Mouse (Mus musculus): ENCODE results near the gene Lnpep. TPM values are rescaled to one million over a fixed set of nuclear protein-coding genes. Genes with fewer than 3 reads are reported as not detected.

The Lnpep gene
- polyA plus RNA-seq, 1 experiment from 2014 or later: 8.4 TPM

DNA sequence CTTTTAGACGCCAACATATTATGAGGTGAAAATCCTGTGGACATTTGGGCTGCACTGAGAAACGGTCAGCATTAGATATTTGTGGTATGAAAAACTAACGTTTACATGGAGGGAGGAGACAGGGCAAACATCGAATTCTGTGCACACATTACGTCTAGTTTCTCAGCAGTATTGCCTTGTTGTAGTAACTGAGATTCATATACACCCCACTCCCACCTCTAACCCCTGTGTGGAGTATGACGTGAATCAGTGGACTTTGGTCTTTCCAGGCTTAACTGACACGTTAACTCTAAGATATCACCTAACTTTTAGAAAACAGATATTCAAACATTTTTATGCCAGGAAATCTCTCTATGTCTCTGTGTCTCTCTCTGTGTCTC lies 133.2 kb downstream of the Lnpep start:
- H3K27me3 ChIP-seq (ENCODE audit: control insufficient read depth, insufficient read depth, low read depth, low read length): no peaks in the 10 kb centered on the region
- no peaks in the 10 kb centered on the region for H3K9me3 ChIP-seq (ENCODE audit: control insufficient read depth, low read length)
- H3K36me3 ChIP-seq (ENCODE audit: control insufficient read depth, insufficient read depth, low read length): no peaks in the 10 kb centered on the region
- no peak overlapping the region for H3K27ac ChIP-seq (ENCODE audit: low read length)
- no peak for ATAC-seq (ENCODE audit: low read depth)
- no peak overlapping the region for H3K4me3 ChIP-seq (ENCODE audit: low read length)
- H3K4me1 ChIP-seq (replicated peaks; ENCODE audit: control insufficient read depth, insufficient read depth, low read length): no peaks in the 10 kb centered on the region
- H3K9ac ChIP-seq (ENCODE audit: low read length): no peak overlapping the region
- H3K4me2 ChIP-seq (ENCODE audit: low read depth, low read length): no peak overlapping the region
- 36% methylated on average over 7 of the region's 7 CpGs for WGBS

DNA sequence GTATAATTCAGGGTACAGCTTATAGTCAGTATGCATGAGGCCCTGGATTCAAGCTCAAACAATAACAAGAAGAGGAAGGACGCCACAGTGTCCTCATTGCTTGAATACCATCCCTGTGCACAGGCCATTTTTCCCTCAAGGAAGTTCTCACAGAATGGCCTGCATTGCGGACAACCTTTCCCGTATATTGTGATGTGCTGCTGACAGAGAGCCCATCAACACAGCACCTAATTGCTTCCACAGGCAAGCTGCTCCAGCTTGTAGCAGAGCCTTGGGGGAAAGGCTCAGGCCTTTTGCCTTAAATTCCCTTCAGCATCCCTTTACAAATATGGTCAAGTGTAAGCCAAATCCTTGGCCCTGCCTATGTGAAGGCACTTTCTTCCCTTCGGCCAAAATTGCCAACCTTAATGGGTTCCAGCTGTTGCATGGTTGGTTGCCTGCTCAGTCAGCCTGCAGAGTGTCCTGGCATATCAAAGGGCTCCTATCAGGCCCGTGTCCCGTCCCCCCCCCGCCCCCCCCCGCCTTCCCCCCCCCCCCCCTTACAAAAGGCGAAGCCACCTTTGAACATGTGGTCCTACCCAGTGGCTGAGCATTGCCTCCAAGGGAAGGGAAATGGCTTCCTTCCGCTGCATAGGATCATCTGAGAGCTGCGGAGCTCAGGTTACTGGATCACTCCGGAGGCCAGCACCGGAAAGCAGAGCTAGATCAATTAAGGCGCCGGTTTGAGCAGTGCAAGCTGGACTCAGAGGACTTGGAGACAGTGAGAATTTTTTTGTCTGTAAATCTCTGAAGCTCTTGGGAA lies 133.8 kb downstream of the Lnpep start:
- peak; percentile 62; the same call in 1 of the 2 replicates for ATAC-seq (ENCODE audit: low read depth)
- H3K27ac ChIP-seq (ENCODE audit: low read length): no peak overlapping the region
- no peaks in the 10 kb centered on the region for H3K4me1 ChIP-seq (replicated peaks; ENCODE audit: control insufficient read depth, insufficient read depth, low read length)
- 33% methylated on average over 12 of the region's 15 CpGs for WGBS
- H3K4me2 ChIP-seq (ENCODE audit: low read depth, low read length): no peak overlapping the region
- no peaks in the 10 kb centered on the region for H3K36me3 ChIP-seq (ENCODE audit: control insufficient read depth, insufficient read depth, low read length)
- H3K4me3 ChIP-seq (ENCODE audit: low read length): no peak overlapping the region
- H3K9ac ChIP-seq (ENCODE audit: low read length): no peak overlapping the region
- H3K9me3 ChIP-seq (ENCODE audit: control insufficient read depth, low read length): no peaks in the 10 kb centered on the region
- no peaks in the 10 kb centered on the region for H3K27me3 ChIP-seq (ENCODE audit: control insufficient read depth, insufficient read depth, low read depth, low read length)

DNA sequence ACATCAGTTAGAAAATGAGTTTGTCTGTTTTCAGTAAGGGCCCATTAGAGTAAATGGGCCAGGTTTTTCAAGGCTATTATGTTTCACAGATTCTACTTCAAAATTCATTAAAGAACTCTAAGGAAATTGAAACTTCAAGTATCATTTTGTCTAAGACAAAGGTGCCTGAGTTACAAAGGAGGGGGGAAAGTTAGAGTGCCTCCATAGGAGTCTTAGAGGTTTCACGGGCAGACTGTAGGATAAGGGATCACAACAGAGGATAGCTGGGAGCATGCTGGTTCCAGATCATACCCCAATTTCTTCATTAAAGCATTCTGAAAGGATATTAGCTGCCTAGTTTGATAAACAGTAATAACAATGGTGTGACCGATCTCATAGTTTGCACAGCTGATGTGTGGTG lies 139.1 kb downstream of the Lnpep start:
- H3K27me3 ChIP-seq (ENCODE audit: control insufficient read depth, insufficient read depth, low read depth, low read length): no peaks in the 10 kb centered on the region
- H3K27ac ChIP-seq (ENCODE audit: low read length): no peak overlapping the region
- no peaks in the 10 kb centered on the region for H3K9me3 ChIP-seq (ENCODE audit: control insufficient read depth, low read length)
- H3K4me3 ChIP-seq (ENCODE audit: low read length): no peak overlapping the region
- WGBS: 56% methylated on average over 2 of the region's 2 CpGs
- ATAC-seq (ENCODE audit: low read depth): no peak
- no peak overlapping the region for H3K9ac ChIP-seq (ENCODE audit: low read length)
- H3K4me2 ChIP-seq (ENCODE audit: low read depth, low read length): no peak overlapping the region
- H3K4me1 ChIP-seq (replicated peaks; ENCODE audit: control insufficient read depth, insufficient read depth, low read length): no peaks in the 10 kb centered on the region
- H3K36me3 ChIP-seq (ENCODE audit: control insufficient read depth, insufficient read depth, low read length): no peaks in the 10 kb centered on the region

Other genes with a start within 250 kb of the Lnpep start
- 0.80 and 0.83 TPM in 2 replicates for gene Lix1, start 222.4 kb downstream of the Lnpep start, polyA plus RNA-seq (2015; fragmentation: Nextera tagmentation; extraction: Ambion mirVana)
- gene Vmn2r90, start 78.7 kb upstream of the Lnpep start, polyA plus RNA-seq (2015; fragmentation: Nextera tagmentation; extraction: Ambion mirVana): not detected in 2 replicates
- 31.4 and 36.6 TPM in 2 replicates for gene Spaca6, start 202.1 kb upstream of the Lnpep start, polyA plus RNA-seq (2015; fragmentation: Nextera tagmentation; extraction: Ambion mirVana)
- gene Has1, start 230.2 kb upstream of the Lnpep start, polyA plus RNA-seq (2015; fragmentation: Nextera tagmentation; extraction: Ambion mirVana): 0.73 and 1.3 TPM in 2 replicates